Mouse (Mus musculus) midbrain, embryonic 11.5 days (tissue): ENCODE results near the gene Aire. TPM values are rescaled to one million over a fixed set of nuclear protein-coding genes. Genes with fewer than 3 reads are reported as not detected.

Experiments used
- polyA plus RNA-seq: library from polyadenylated mRNA; unstranded; fragments of >200 nt; fragmentation: Nextera tagmentation; extraction: Ambion mirVana; gene quantifications from 2 replicates; pipeline ENCODE4 v1.2.1, GENCODE M21; 2014

Aire gene
- polyA plus RNA-seq, 1 experiment from 2014 or later = not detected

Other genes with a start within 250 kb of the Aire start
- not detected in 2 replicates for gene Gm9639, start 248.5 kb downstream of the Aire start, polyA plus RNA-seq
- gene Gm19668, start 244.5 kb downstream of the Aire start, polyA plus RNA-seq = not detected in 2 replicates
- gene Gm9507, start 231.8 kb downstream of the Aire start, polyA plus RNA-seq = not detected in 2 replicates
- gene Gm2696, start 228.9 kb downstream of the Aire start, polyA plus RNA-seq = not detected in 2 replicates
- gene Krtap10-4, start 216.5 kb downstream of the Aire start, polyA plus RNA-seq = not detected in 2 replicates
- not detected in 2 replicates for gene Krtap10-10, start 207.7 kb downstream of the Aire start, polyA plus RNA-seq
- gene Gm36176, start 196.8 kb downstream of the Aire start, polyA plus RNA-seq = not detected in 2 replicates
- not detected in 2 replicates for gene Gm10318, start 190.8 kb downstream of the Aire start, polyA plus RNA-seq
- not detected in 2 replicates for gene Gm3285, start 181.6 kb downstream of the Aire start, polyA plus RNA-seq
- gene Lrrc3, start 141.1 kb downstream of the Aire start, polyA plus RNA-seq = 2.7 and 2.8 TPM in 2 replicates
- gene Trpm2, start 73.0 kb downstream of the Aire start, polyA plus RNA-seq = 0.75 and 1.5 TPM in 2 replicates
- gene 1810043G02Rik, start 65.1 kb downstream of the Aire start, polyA plus RNA-seq = 32.3 and 36.5 TPM in 2 replicates
- gene Pfkl, start 33.5 kb downstream of the Aire start, polyA plus RNA-seq = 96.9 and 103 TPM in 2 replicates
- gene Dnmt3l, start 1.7 kb downstream of the Aire start, polyA plus RNA-seq = not detected in 2 replicates
- 1.2 and 2.5 TPM in 2 replicates for gene Icosl, start 25.7 kb upstream of the Aire start, polyA plus RNA-seq
- gene D10Jhu81e, start 126.2 kb upstream of the Aire start, polyA plus RNA-seq = 18.4 and 20.9 TPM in 2 replicates
- gene Pwp2, start 141.5 kb upstream of the Aire start, polyA plus RNA-seq = 17.2 and 19.0 TPM in 2 replicates
- gene Trappc10, start 201.0 kb upstream of the Aire start, polyA plus RNA-seq = 16.7 and 17.5 TPM in 2 replicates